Mouse (Mus musculus) retina, postnatal 7 days (tissue): Measurements from ENCODE around the gene Pcnp.
"Not testable (repeated sequence)": the region's sequence is repeated elsewhere in the genome, so short reads cannot be mapped to it uniquely, and the experiment has no call there.

Source experiments
- DNase-seq: peaks from one replicate; pipeline ENCODE4 v3.0.0-alpha.2; 2012; ENCODE audit warnings: low read depth, low spot score

Gene Pcnp

GRCm38 (mm10) chr16:55967221-55967620, 62.3 kb downstream of the Pcnp start:
- no peak for DNase-seq

- DNase-seq = peak; percentile 93
These were observed 63.2 kb downstream of the Pcnp start, which contains the start of gene Rpl24 for GRCm38 (mm10) chr16:55966212-55966871. TSS of gene Rpl24 (plus strand) at chr16:55966275.

- DNase-seq = no peak
These were observed 65.2 kb downstream of the Pcnp start for GRCm38 (mm10) chr16:55964126-55964949.

GRCm38 (mm10) chr16:55963068-55963467, 66.5 kb downstream of the Pcnp start:
- DNase-seq = not testable (repeated sequence)
